Mouse (Mus musculus): ENCODE results near the gene Smoc1.

Smoc1 gene

GRCm38 (mm10) chr12:81024993-81025392 lies 1.6 kb upstream of the Smoc1 start:
- DNase-seq (ENCODE audit: low spot score): no peak

- peak; percentile 11 for DNase-seq (ENCODE audit: low spot score)
Observed at GRCm38 (mm10) chr12:81026995-81027942, 661 bp downstream of the Smoc1 start.

DNA sequence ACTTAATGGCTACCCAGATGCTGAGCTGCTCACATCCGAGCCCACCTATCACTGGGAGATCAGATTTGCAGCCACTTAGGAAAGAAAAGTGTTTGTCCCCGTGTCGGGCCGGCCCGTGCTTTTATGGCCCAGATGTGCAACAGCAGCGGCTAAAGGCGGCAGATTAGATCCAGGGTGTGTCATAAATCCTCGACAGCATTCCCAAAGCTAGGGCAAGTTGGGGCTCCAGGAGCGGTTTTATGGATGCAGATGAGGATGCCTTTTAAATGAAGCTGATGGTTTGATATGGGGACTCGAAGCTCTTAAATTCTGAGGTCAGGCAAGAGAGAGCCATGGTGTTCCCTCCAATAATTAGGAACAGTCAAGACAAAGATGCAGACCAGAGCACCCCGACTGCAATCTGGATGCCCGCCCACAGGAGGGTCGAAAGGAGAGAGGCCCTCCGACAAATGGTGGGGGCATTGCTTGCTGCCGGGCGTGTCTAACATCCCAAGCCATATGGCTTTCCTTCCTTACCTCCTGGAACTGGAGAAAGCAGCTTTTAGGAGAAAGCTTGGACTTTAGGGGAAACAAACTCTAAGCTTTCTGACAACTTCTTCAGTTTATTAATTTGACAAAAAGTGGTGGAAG lies 1.8 kb downstream of the Smoc1 start:
- DNase-seq (ENCODE audit: low spot score): no peak

DNA sequence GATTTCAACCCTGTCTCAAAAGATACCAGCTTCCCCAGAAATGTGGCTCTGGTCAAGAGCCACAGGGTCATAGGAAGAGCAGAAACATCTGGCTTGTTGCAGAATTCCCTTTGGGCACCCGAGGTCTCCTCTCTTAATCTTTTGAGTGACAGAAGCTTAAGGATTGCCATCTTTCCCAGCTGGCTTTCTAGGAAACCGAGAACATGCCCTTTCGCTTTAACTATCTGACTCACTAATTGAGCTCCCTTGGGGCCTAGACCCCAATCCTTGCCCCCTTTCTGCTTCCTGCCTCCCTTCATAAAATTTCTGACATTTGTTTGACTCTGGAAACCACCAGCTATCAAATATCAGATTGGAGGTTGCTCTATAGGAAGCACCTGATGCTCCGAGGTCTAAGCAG lies 3.1 kb downstream of the Smoc1 start:
- DNase-seq (ENCODE audit: low spot score): no peak

DNA sequence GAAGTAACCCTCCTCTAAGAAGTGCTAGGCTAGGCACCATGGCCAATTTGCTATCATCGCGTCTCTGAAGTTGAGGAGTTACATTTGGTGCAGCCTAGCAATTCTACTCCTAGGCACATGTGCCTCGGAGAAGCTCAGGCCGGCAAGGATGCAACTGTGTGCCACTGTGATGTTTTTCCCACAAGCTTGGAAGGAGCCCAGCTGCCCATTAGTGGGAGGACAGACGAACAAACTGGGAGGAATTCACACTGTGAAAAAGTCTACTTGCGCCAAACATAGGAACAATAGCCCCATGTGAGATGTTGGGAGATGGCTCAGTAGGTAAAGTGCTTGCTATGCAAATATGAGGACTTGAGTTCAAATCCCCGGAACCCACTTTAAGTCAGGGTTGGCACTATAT lies 5.0 kb downstream of the Smoc1 start:
- no peak for DNase-seq (ENCODE audit: low spot score)

GRCm38 (mm10) chr12:81033389-81034041 lies 6.9 kb downstream of the Smoc1 start:
- DNase-seq (ENCODE audit: low spot score): peak; percentile 24

DNA sequence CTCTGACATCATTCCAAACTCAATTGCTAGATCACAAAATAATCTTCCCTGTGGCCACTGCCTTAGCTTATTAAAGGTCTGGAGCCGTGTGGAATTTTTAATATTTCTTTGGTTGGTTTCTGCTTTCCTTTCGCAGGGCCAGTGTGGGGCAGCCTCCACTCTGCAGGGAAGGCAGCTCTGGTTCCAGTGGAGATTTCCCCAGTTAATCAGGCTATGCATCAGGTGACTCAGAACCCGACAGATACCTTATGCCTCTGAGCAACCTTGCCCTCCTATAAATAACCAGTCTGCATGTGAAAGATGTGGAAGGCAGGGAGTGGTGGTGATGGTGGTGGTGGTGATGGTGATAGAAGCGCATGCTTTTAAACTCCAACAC lies 7.4 kb downstream of the Smoc1 start:
- DNase-seq (ENCODE audit: low spot score): no peak

GRCm38 (mm10) chr12:81035850-81036249 lies 9.2 kb downstream of the Smoc1 start:
- DNase-seq (ENCODE audit: low spot score): no peak

GRCm38 (mm10) chr12:81043616-81044015 lies 17.0 kb downstream of the Smoc1 start:
- no peak for DNase-seq (ENCODE audit: low spot score)

- no peak for DNase-seq (ENCODE audit: low spot score)
Observed at GRCm38 (mm10) chr12:81046926-81047325, 20.3 kb downstream of the Smoc1 start.

DNA sequence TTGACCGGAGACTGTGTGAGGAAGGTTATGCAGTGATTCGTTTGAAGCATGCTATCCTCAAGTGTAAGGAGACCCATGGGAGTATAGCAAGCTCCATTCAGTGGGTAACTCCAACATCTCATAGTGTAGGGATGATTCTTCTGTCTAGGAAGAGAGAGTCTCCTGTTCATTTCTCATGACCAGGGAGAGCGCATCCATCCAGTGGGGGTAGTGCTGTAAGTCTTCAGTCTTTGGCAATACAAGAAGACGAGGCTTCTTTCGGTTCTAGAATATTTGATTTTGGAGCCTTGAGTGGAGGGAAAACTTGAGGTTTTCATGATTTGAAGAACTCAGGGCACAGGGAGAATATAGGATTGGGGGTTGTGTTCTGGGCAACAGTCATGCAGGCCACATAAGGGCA lies 23.1 kb downstream of the Smoc1 start:
- DNase-seq (ENCODE audit: low spot score): no peak

- DNase-seq (ENCODE audit: low spot score): no peak
Observed at GRCm38 (mm10) chr12:81055000-81055705, 28.5 kb downstream of the Smoc1 start.

- no peak for DNase-seq (ENCODE audit: low spot score)
Observed at GRCm38 (mm10) chr12:81055811-81056210, 29.2 kb downstream of the Smoc1 start.

GRCm38 (mm10) chr12:81057619-81058018 lies 31.0 kb downstream of the Smoc1 start:
- DNase-seq (ENCODE audit: low spot score): no peak

DNA sequence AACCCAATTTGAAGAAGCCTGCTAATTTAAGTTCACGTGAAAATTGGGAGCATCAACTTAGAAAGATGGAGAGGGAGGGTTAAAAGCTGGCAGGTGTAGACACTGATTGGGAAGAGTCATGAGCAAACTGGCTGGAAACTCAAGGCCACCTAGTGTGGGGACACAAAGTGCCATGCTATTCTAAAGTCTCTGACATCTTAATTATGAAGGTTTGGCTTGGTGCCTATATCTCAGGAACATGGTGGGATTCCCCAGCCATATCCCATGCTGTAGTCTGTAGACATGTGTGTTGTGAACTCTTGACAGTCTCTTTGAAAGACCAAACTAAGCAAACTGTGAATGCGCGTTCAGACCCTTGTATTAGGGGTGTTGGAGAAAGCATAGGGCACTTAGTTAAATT lies 32.0 kb downstream of the Smoc1 start:
- DNase-seq (ENCODE audit: low spot score): no peak

DNA sequence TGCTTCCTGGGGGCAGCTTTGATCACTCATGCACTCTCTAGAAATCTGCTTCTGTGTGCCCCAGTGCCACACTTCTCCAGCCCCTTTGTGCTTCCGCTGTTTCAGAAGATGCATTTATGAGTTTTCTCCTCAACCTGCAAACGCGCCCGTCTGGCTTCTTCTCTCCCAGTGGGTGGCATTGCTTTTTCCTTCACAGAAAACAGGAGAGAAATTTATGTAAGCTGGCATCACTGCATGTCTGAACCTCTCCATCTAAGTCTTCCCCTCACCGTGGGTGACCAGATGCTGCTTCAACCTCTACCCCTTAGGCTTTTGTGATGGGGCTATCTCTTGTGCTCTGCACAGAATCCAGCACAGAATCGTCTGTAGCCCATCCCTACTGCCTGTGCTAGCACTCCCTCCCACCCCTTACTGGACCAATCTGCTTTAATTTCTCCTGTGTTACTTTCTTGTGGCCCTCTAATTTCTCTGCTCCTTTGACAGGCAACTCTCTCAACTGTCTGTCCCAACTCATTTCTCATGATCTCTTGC lies 35.3 kb downstream of the Smoc1 start:
- no peak for DNase-seq (ENCODE audit: low spot score)

DNA sequence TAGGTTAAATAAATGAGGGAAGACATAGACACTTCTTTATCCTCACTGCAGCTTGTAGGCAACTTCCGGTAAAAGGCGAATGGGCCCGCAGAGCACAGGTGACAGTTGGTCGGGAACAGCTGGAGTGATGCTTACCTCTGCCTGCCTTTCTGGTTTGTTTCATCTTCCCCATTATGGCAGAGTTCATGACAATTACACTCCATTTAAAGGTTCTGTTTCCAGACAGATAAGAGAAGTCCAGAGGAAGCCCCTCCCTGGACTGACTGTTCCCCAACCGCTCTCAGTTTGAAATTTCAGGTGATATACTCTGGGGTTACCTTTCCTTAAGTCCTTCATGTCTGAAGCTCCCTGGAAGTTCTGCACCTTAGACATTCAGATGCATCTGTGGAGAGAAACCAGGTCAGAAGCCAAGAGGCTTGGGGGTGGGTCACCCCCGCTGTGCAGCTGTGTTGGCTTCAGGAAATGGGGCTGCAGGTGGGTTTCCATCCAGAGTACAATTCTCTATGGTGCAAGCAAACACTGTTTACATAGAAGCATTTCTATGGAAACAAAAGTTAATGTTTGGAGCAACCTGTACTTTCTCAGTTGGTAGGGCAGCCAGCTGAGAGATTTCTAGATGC lies 36.8 kb downstream of the Smoc1 start:
- no peak for DNase-seq (ENCODE audit: low spot score)

DNA sequence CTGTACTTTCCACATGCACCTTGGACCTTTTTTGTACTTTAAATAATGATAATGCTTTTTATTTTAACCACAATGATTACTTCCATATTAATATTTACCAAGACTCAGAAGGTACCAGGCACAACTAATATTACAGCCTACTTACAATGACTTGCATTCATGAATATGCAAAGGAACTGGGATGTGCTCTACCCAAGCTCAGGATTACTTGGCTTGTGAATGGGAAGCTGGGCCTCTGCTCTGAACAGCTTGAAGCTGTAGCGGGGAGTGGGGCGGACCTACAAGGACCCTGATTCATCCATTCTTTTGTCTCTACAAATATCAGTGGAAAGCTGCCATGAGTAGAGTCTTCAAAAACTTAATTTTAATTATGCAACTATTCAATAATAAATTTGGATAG lies 47.5 kb downstream of the Smoc1 start:
- no peak for DNase-seq (ENCODE audit: low spot score)

DNA sequence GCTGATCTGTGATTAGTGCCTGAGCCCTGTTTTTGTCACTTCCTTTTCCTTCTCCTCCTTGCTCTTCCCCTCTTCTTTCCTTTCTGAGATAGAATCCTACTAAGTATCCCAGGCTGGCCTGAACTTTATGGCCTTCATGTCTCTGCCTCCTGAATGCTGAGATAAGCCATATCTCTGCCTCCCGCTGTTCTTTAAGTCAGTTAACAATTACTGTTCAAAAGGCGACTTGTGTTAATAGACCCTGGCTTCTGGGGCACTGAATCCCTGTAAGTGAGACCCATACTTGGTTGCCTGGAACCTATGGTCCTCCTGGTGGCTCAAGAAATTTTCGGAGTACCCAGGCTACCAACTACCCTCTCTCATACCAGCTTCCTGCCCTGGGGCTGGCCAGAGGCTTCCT lies 48.3 kb downstream of the Smoc1 start:
- no peak for DNase-seq (ENCODE audit: low spot score)

DNA sequence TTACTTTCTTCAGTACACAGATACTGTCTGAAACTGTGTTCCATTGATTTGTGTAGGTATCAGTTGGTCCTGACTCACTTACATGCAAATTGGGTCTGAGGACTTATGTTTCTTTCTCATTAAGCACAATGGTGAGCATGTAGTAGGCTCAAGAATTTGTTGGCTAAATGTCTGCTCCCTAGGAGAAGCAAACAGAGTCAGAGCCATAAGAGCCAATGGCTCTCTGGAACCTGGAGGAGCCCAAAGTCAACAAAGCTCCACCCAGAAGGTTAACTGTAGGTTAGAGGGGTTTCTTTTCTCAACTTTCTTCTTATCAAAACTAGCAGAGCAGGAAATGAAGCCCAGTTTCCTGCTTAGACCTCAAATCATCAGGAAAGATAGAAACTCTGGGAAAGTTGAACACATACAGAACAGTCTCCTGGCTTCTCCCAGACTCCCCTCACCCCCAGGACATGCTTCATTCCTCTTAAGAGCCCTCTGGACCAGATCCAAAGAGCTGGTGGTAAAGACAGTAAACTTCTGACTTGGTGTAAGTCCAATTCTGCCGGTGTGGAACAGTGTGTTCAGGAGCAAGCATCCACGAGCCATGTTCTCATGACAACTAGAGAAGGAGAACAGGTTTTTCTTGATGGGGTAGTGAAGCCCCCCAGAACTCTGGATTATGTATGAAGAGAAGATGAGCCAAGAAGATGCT lies 51.5 kb downstream of the Smoc1 start:
- DNase-seq (ENCODE audit: low spot score): no peak

GRCm38 (mm10) chr12:81080345-81080744 lies 53.7 kb downstream of the Smoc1 start:
- no peak for DNase-seq (ENCODE audit: low spot score)
